Mouse (Mus musculus): ENCODE data around the gene Recql. TPM values are rescaled to one million over a fixed set of nuclear protein-coding genes. Genes with fewer than 3 reads are reported as not detected.

Gene Recql
- 12.4 and 15.4 TPM in 2 replicates for polyA plus RNA-seq (2015; fragmentation: Nextera tagmentation; extraction: Ambion mirVana)

DNA sequence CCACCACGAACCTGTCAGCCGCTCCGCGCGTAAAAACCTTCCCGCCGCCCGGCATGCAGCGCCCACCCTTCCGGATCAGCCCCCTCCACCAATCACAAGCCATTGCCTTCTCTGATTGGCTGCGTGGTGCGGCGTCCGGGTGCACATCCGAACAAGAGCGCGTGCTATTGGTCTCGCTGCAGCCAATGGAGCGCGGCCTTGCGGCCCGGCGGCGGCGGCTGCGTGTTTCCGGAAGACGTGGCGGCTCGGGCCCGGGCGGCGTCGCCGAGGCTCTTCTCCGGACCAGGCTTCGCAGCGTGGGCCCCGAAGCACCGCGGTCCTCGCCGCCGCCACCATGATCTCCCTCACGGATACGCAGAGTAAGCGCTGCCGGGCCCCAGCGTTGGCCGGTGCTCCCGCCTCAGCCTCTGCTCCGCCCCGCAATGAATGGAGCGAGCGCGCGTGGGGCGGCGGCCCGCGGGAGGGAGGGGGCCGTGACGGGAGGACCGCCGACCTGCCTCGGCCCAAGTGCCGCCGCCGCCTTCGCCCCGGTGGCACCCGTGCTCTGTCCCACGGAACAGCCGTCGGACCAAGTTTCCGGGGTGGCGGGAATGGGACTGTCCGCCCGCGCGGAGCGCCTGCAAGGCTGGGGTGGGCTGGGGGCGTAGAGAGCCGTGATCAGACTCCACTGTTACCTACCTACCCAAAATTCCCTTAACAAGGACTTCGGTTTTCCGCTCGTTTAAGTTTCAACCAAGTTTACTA lies at the start of gene Recql, which contains the start of gene Golt1b:
TSS of gene Recql (minus strand) at position 77 of the 744 bp plus-strand sequence.
TSS of gene Golt1b (plus strand) at position 211 of the 744 bp plus-strand sequence.
- peak within 1 kb of the TSS; percentile 91 for H3K4me3 ChIP-seq (ENCODE audit: low read depth, low read length)
- ATAC-seq (peak; percentile 100), DNase-seq (ENCODE audit: low spot score) (peak; percentile 98)
- no peaks in the 10 kb centered on the region for H3K9me3 ChIP-seq (ENCODE audit: low read length)
- H3K4me2 ChIP-seq (replicated peaks; ENCODE audit: low read depth, low read length): peak within 1 kb of the TSS; percentile 96
- peak within 1 kb of the TSS; percentile 89 for H3K9ac ChIP-seq (replicated peaks; ENCODE audit: low read depth)
- H3K4me1 ChIP-seq (ENCODE audit: insufficient read depth, low read depth, low read length): peaks cover 3% of the 10 kb centered on the region; the same call in 1 of the 2 replicates
- no peaks in the 10 kb centered on the region for H3K27me3 ChIP-seq (replicated peaks; ENCODE audit: insufficient read depth, low read length)
- TF ChIP-seq CTCF (IDR thresholded peaks at IDR 0.05) (no peak), EP300 (IDR thresholded peaks at IDR 0.05) (peak; percentile 12; the same call in 1 of the 2 replicates)
- no peaks in the 10 kb centered on the region for H3K36me3 ChIP-seq (ENCODE audit: insufficient read depth, low read length)
- H3K27ac ChIP-seq (ENCODE audit: low read length): no peak within 1 kb of the TSS
- WGBS: under 1% methylated on average over 75 of the region's 87 CpGs

DNA sequence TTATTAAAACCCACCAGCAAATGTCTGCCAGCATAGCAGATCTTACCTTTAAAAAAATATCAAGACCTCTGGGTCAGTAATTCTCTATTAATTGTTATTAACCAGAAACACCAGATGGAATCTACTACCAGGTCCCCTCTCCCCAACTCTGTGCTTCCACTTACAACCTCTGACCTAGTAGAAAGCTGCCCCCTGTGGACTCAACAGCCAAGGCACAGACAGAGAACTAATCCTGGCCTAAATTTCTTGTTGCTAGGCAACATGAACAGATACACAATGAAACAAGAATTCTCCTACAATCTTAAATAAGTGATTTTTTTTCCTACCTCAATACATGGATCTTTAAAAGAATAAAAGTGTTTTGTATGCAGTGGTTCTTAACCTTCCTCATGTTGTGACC lies 42.2 kb upstream of the Recql start:
- no peaks in the 10 kb centered on the region for H3K9me3 ChIP-seq (ENCODE audit: low read length)
- no peak overlapping the region for H3K4me3 ChIP-seq (ENCODE audit: low read depth, low read length)
- no peak overlapping the region for H3K27ac ChIP-seq (ENCODE audit: low read length)
- no peaks in the 10 kb centered on the region for H3K27me3 ChIP-seq (replicated peaks; ENCODE audit: insufficient read depth, low read length)
- no peaks in the 10 kb centered on the region for H3K36me3 ChIP-seq (ENCODE audit: insufficient read depth, low read length)
- ATAC-seq (no peak), DNase-seq (ENCODE audit: low spot score) (no peak)
- H3K4me1 ChIP-seq (ENCODE audit: insufficient read depth, low read depth, low read length): no peaks in the 10 kb centered on the region
- TF ChIP-seq CTCF (IDR thresholded peaks at IDR 0.05): no peak
- TF ChIP-seq EP300 (IDR thresholded peaks at IDR 0.05): no peak
- H3K4me2 ChIP-seq (replicated peaks; ENCODE audit: low read depth, low read length): no peak overlapping the region
- no peak overlapping the region for H3K9ac ChIP-seq (replicated peaks; ENCODE audit: low read depth)

DNA sequence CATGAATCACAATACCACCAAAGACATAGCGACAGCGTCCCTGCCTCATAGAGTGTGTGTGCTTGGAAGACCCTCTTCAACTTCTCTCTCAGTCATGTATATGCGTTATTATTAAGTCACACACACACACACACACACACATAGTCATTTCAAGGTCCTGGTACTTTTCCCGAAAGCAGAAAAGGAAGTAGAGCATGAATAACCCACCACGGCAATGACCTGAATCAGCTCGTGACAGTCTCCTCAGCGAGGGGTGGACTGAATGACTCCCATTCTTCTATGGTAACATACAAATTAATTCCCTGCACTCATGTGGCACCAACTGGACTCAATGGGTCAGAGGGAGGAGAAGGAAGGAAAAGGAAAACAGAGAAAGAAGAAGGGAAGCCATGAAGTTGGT lies 38.1 kb upstream of the Recql start:
- ATAC-seq: no peak
- TF ChIP-seq CTCF (IDR thresholded peaks at IDR 0.05) (no peak), EP300 (IDR thresholded peaks at IDR 0.05) (no peak)
- Histone ChIP-seq H3K4me2 (replicated peaks; ENCODE audit: low read depth, low read length) (no peak overlapping the region), H3K9me3 (ENCODE audit: low read length) (no peaks in the 10 kb centered on the region), H3K27ac (ENCODE audit: low read length) (no peak overlapping the region), H3K27me3 (replicated peaks; ENCODE audit: insufficient read depth, low read length) (no peaks in the 10 kb centered on the region), H3K9ac (replicated peaks; ENCODE audit: low read depth) (no peak overlapping the region), H3K4me1 (ENCODE audit: insufficient read depth, low read depth, low read length) (no peaks in the 10 kb centered on the region), H3K4me3 (ENCODE audit: low read depth, low read length) (no peak overlapping the region), H3K36me3 (ENCODE audit: insufficient read depth, low read length) (no peaks in the 10 kb centered on the region)
- no peak for DNase-seq (ENCODE audit: low spot score)
- WGBS: 72% methylated on average over 7 of the region's 7 CpGs

DNA sequence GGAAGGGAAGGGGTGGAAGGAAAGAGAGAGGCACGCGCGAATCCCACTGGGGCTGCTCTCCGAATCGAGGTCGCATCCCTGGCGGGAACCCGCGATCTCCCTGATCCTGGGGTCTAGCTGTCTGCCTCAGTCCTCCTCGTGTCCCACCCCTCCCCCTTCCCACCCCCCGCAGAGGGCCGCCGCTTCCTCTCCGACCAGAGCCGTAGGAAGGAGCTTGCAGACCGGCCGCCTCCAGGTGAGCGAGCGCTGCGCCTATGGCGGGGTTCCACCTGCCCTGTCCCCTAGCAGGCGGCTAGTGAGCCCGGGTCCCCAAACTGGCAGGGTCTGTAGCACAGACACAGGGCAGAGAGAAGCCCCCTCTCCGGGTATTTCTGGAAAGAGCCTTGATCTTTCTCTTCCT lies 27.7 kb upstream of the Recql start:
- Histone ChIP-seq H3K27ac (ENCODE audit: low read length) (no peak overlapping the region), H3K27me3 (replicated peaks; ENCODE audit: insufficient read depth, low read length) (no peaks in the 10 kb centered on the region), H3K36me3 (ENCODE audit: insufficient read depth, low read length) (no peaks in the 10 kb centered on the region), H3K4me3 (ENCODE audit: low read depth, low read length) (no peak overlapping the region), H3K4me2 (replicated peaks; ENCODE audit: low read depth, low read length) (peak overlapping the region; percentile 33), H3K4me1 (ENCODE audit: insufficient read depth, low read depth, low read length) (peaks cover 3% of the 10 kb centered on the region; the same call in 1 of the 2 replicates), H3K9ac (replicated peaks; ENCODE audit: low read depth) (no peak overlapping the region), H3K9me3 (ENCODE audit: low read length) (no peaks in the 10 kb centered on the region)
- DNase-seq (ENCODE audit: low spot score) (no peak), ATAC-seq (no peak)
- 1% methylated on average over 22 of the region's 24 CpGs for WGBS
- TF ChIP-seq CTCF (IDR thresholded peaks at IDR 0.05): no peak
- TF ChIP-seq EP300 (IDR thresholded peaks at IDR 0.05): no peak

DNA sequence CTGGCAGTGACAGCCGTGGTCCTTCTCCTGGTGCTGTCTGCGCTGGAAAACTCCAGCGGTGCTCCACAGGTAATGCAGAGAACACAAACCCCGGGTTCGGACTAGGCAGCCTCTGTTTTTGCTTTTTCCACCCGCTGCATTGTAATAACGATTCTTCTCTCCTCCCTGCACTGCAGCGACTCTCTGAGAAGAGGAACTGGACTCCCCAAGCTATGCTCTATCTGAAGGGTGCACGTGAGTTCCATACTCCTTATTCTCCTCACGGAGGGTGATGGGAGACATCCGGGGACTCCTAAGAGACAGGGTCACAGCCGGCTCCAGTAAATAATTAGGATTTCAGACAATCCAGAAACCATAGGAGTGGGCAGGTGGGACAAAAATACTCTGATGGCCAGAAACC lies 27.0 kb upstream of the Recql start:
- DNase-seq (ENCODE audit: low spot score) (no peak), ATAC-seq (no peak)
- no peaks in the 10 kb centered on the region for H3K36me3 ChIP-seq (ENCODE audit: insufficient read depth, low read length)
- WGBS: 20% methylated on average over 12 of the region's 12 CpGs
- H3K27me3 ChIP-seq (replicated peaks; ENCODE audit: insufficient read depth, low read length): no peaks in the 10 kb centered on the region
- no peak overlapping the region for H3K27ac ChIP-seq (ENCODE audit: low read length)
- peaks cover 3% of the 10 kb centered on the region; the same call in 1 of the 2 replicates for H3K4me1 ChIP-seq (ENCODE audit: insufficient read depth, low read depth, low read length)
- no peak overlapping the region for H3K9ac ChIP-seq (replicated peaks; ENCODE audit: low read depth)
- no peak overlapping the region for H3K4me2 ChIP-seq (replicated peaks; ENCODE audit: low read depth, low read length)
- H3K4me3 ChIP-seq (ENCODE audit: low read depth, low read length): no peak overlapping the region
- H3K9me3 ChIP-seq (ENCODE audit: low read length): no peaks in the 10 kb centered on the region
- TF ChIP-seq CTCF (IDR thresholded peaks at IDR 0.05) (no peak), EP300 (IDR thresholded peaks at IDR 0.05) (no peak)

DNA sequence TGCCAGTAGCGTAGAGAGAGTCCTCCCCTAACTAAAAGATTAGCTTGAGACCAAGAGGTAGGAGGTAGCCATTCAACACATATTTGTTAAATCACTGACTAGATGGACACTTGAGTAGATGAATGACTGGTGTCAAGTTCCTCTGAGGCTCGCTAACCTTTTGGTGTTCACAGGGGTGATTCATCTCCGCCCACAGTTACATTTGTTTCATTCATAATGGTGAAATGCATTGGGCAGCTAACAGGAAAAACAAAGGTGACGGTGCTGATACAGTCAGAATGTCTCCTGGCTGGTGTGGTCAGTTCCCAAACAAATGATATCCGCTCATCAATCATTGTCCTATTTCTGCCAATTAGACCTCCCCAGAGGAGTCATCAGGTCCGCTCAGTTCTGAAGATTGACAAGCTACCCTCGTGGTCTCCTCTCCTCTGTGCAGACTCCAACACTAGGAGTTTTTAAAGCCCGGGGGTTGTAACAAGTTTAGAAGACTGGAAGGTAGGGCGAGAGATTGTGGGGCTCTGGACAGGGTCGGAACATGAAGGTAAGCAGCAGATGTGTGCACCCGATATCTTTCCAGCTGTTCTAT lies 26.1 kb upstream of the Recql start, which contains the start of gene Spx:
TSS of gene Spx (plus strand) at position 536 of the 586 bp plus-strand sequence.
- no peak within 1 kb of the TSS for H3K27ac ChIP-seq (ENCODE audit: low read length)
- peaks cover 3% of the 10 kb centered on the region; the same call in 1 of the 2 replicates for H3K4me1 ChIP-seq (ENCODE audit: insufficient read depth, low read depth, low read length)
- H3K9me3 ChIP-seq (ENCODE audit: low read length): no peaks in the 10 kb centered on the region
- TF ChIP-seq EP300 (IDR thresholded peaks at IDR 0.05) (no peak), CTCF (IDR thresholded peaks at IDR 0.05) (no peak)
- no peak within 1 kb of the TSS for H3K4me3 ChIP-seq (ENCODE audit: low read depth, low read length)
- H3K36me3 ChIP-seq (ENCODE audit: insufficient read depth, low read length): no peaks in the 10 kb centered on the region
- no peak within 1 kb of the TSS for H3K9ac ChIP-seq (replicated peaks; ENCODE audit: low read depth)
- no peak within 1 kb of the TSS for H3K4me2 ChIP-seq (replicated peaks; ENCODE audit: low read depth, low read length)
- WGBS: 50% methylated on average over 11 of the region's 11 CpGs
- no peaks in the 10 kb centered on the region for H3K27me3 ChIP-seq (replicated peaks; ENCODE audit: insufficient read depth, low read length)
- DNase-seq (ENCODE audit: low spot score) (no peak), ATAC-seq (no peak)
